Mouse (Mus musculus) brain, embryonic 14.5 days (tissue): ENCODE measurements at regions not wholly inside any gene's neighbourhood (a gene's known extent, or its start where the extent isn't known, plus 50 kb on each side); places are given as distances from the start of the nearest gene placed in this dataset.

Experiments
- CTCF ChIP-seq: fragments of 200-500 bp; IDR thresholded peaks from 2 replicates; pipeline ENCODE4 v1.5.1; 2012; ENCODE audit warnings: inconsistent platforms, mild to moderate bottlenecking, moderate library complexity, borderline replicate concordance; ENCODE audit not compliant: insufficient read depth, insufficient read length; ENCODE audit errors: extremely low read depth
- POLR2A ChIP-seq: fragments of 200-500 bp; IDR thresholded peaks from 2 replicates; pipeline ENCODE4 v1.6.1; 2012; ENCODE audit warnings: mild to moderate bottlenecking, inconsistent platforms, borderline replicate concordance; ENCODE audit not compliant: poor library complexity, insufficient read depth, insufficient read length, severe bottlenecking; ENCODE audit errors: extremely low read depth

DNA sequence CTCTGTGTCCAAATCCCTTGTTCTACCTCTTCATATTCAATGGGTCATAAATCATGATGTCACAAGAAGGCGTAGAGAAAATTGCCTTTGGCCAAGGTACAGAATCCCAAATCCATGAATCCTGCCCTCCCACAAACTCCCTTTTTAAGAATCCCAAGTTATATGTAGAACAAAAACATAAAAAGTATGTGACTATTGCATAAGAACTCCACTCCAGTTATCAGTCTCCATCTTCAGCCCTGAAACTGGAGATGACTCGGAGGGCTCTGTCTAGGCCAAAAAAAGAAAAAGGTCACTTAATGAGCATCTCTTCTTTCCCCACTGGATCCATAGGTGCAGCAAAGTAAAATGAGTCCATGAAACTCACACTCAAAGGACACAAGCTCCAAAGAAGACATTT lies 885.5 kb upstream of the Gm7489 start:
- TF ChIP-seq CTCF (no peak), POLR2A (no peak)
